Mouse (Mus musculus) adrenal gland, postnatal 25 days (tissue): ENCODE data around the gene Rpl36al. TPM values are rescaled to one million over a fixed set of nuclear protein-coding genes. Genes with fewer than 3 reads are reported as not detected.

Experiments
- DNase-seq: peaks from one replicate; pipeline ENCODE4 v3.0.0; 2021; ENCODE audit warnings: mixed read lengths
- long read RNA-seq: library from polyadenylated mRNA; stranded (forward); transcript quantifications from one replicate; pipeline ENCODE4 v2.0.0, GENCODE M21; 2021
- total RNA-seq: library from RNA; stranded (reverse); gene quantifications from 2 replicates; pipeline ENCODE4 v1.2.3, GENCODE M21; 2021

The Rpl36al gene
- total RNA-seq, result 574 and 660 TPM in 2 replicates
- long read RNA-seq, transcript Rpl36al-202 (1 exons, 1,276 nt), result minor isoform, 22 of 234 reads
- long read RNA-seq, transcript Rpl36al-201 (2 exons, 526 nt), result major isoform, 207 of 234 reads
- long read RNA-seq, transcript Rpl36al-203 (2 exons, 757 nt), result minor isoform, 5 of 234 reads
- long read RNA-seq, partial matches to known transcripts, result 0 of 234 reads
- long read RNA-seq, other reads (novel, unspliced or antisense), result 0 of 234 reads

GRCm38 (mm10) chr12:69183583-69184308 is at the start of gene Rpl36al, which contains the start of gene Mgat2:
Gene Rpl36al (minus strand): TSS chr12:69184083.
Gene Mgat2 (plus strand): TSS chr12:69184157.
- peak; percentile 100 for DNase-seq

- DNase-seq, result no peak
Observed at GRCm38 (mm10) chr12:69229251-69229650, 45.4 kb upstream of the Rpl36al start.

- peak; percentile 90 for DNase-seq
Observed at GRCm38 (mm10) chr12:69227776-69228466, 44.0 kb upstream of the Rpl36al start, which contains the start of gene Pole2. Gene Pole2 (minus strand): TSS chr12:69228195.

GRCm38 (mm10) chr12:69220613-69221277 is 36.9 kb upstream of the Rpl36al start:
- no peak for DNase-seq

- no peak for DNase-seq
Observed at GRCm38 (mm10) chr12:69216587-69216986, 32.7 kb upstream of the Rpl36al start.

- DNase-seq, result peak; percentile 55
Observed at GRCm38 (mm10) chr12:69215000-69215785, 31.3 kb upstream of the Rpl36al start.

- no peak for DNase-seq
Observed at GRCm38 (mm10) chr12:69214393-69214792, 30.5 kb upstream of the Rpl36al start.

GRCm38 (mm10) chr12:69213186-69213777 is 29.4 kb upstream of the Rpl36al start:
- no peak for DNase-seq

- DNase-seq, result no peak
Observed at GRCm38 (mm10) chr12:69211057-69211456, 27.2 kb upstream of the Rpl36al start.

GRCm38 (mm10) chr12:69210056-69210979 is 26.4 kb upstream of the Rpl36al start:
- no peak for DNase-seq

GRCm38 (mm10) chr12:69208520-69208919 is 24.6 kb upstream of the Rpl36al start:
- no peak for DNase-seq

- DNase-seq, result no peak
Observed at GRCm38 (mm10) chr12:69207926-69208325, 24.0 kb upstream of the Rpl36al start.

- no peak for DNase-seq
Observed at GRCm38 (mm10) chr12:69207396-69207795, 23.5 kb upstream of the Rpl36al start.

- DNase-seq, result no peak
Observed at GRCm38 (mm10) chr12:69204052-69204833, 20.4 kb upstream of the Rpl36al start, which contains the start of gene Gm49384. Gene Gm49384 (minus strand): TSS chr12:69204267.

- DNase-seq, result no peak
Observed at GRCm38 (mm10) chr12:69198985-69199384, 15.1 kb upstream of the Rpl36al start.

GRCm38 (mm10) chr12:69198164-69198535 is 14.3 kb upstream of the Rpl36al start, which contains the start of gene Dnaaf2:
Gene Dnaaf2 (minus strand): TSS chr12:69198429.
- peak; percentile 81 for DNase-seq

GRCm38 (mm10) chr12:69197378-69198163 is 13.7 kb upstream of the Rpl36al start:
- peak; percentile 66 for DNase-seq
